Mouse (Mus musculus) cerebellum, adult 2 months (tissue): ENCODE results near the gene Runx1. TPM values are rescaled to one million over a fixed set of nuclear protein-coding genes. Genes with fewer than 3 reads are reported as not detected.
A peak's percentile ranks its signal among the peaks of the same experiment; 100 is the strongest.

ENCODE experiments used
- DNase-seq, 2 experiments: peaks; one replicate each; pipeline ENCODE4 v3.0.0; 2021
- H3K27ac ChIP-seq: fragments of 200-500 bp; 2 replicates; pipeline ENCODE4 v1.5.1; 2012; ENCODE audit warnings: low read length, control low read depth, inconsistent platforms; ENCODE audit not compliant: insufficient read depth
- H3K27me3 ChIP-seq: fragments of 200-500 bp; 2 replicates; pipeline ENCODE4 v1.6.1; 2012; ENCODE audit warnings: inconsistent platforms, mild to moderate bottlenecking, low read length, moderate library complexity; ENCODE audit not compliant: control insufficient read depth, insufficient read depth
- H3K4me1 ChIP-seq: fragments of 200-500 bp; 2 replicates; pipeline ENCODE4 v1.6.1; 2011; ENCODE audit warnings: low read length; ENCODE audit not compliant: control insufficient read depth, insufficient read depth
- H3K4me3 ChIP-seq: fragments of 200-500 bp; replicated peaks from 2 replicates; pipeline ENCODE3; 2011; ENCODE audit warnings: mild to moderate bottlenecking, low read depth, low read length, control low read depth; ENCODE audit not compliant: insufficient read depth
- CTCF ChIP-seq: fragments of 200-500 bp; IDR thresholded peaks from 2 replicates; pipeline ENCODE4 v1.5.1; 2011; ENCODE audit warnings: low read depth, mild to moderate bottlenecking, control low read depth, low read length, moderate library complexity, borderline replicate concordance; ENCODE audit not compliant: insufficient read depth
- POLR2A ChIP-seq: fragments of 200-500 bp; IDR thresholded peaks from 2 replicates; pipeline ENCODE4 v1.6.1; 2011; ENCODE audit warnings: low read length, control low read depth, borderline replicate concordance; ENCODE audit not compliant: insufficient read depth
- WGBS: fragments of 180-500 bp; shearing (Covaris S2); methylation state at CpG from one replicate; pipeline ENCODE4 v1.1.7; 2018; 5-methylcytosine and 5-hydroxymethylcytosine counted together
- polyA plus RNA-seq: library from polyadenylated mRNA; depleted of rRNA; stranded (reverse); fragments of >200 nt; gene quantifications from 2 replicates; pipeline ENCODE4 v1.2.3, GENCODE M21; 2012

The Runx1 gene
- polyA plus RNA-seq, 1 experiment, result 0.52 TPM

DNA sequence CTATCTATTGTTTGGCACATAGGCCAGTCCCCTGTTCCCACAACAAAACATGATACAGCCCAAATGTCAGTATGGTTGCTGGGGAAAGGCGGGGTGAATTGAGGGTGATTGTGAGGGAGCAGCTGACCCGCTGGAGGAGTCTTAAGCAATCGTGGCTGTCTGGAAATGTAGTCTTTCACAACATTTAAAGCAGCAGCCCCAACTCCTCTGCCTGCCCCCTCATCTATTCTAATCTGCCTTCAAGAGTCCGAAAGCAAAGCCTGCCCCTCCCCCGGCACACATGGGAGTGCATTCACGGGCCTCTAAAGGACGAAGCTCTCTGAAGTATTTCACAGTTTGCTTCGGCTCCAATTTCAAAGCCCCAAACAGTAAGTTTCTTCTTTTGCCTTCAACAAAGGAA, 213.4 kb downstream of the Runx1 start:
- Histone ChIP-seq H3K4me1 (peaks cover 10% of the 10 kb centered on the region; the same call in 1 of the 2 replicates), H3K4me3 (no peak overlapping the region), H3K27ac (no peak overlapping the region), H3K27me3 (no peaks in the 10 kb centered on the region)
- TF ChIP-seq CTCF (no peak), POLR2A (no peak)
- peak in 1 of 2 experiments; percentile 9 for DNase-seq
- whole genome bisulfite sequencing, result 88% methylated on average over 8 of the region's 8 CpGs

DNA sequence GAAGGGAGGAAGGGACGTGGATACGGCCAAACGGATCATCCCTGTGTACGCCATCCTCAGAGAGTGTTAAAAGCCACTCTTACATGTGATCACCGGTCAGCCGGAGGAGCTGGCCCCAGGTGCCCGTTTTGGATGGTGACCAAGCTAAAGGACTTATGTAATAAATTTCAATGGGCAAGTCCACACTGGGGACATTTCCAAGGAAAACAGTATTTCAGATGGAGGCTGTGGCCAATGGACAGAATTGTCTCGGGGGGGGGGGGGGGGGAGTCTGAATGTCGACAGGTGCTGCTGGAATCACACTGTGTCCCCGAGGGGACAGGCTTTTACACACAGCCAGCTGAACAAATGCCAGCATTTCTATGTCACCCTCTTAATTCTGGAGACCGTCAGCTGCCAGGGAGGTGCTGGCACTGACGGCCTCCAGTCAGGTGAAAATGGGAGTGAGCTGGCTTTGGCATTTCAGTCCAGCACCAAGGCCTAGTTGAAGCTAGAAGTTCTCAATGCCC, 214.3 kb downstream of the Runx1 start:
- TF ChIP-seq POLR2A (no peak), CTCF (no peak)

DNA sequence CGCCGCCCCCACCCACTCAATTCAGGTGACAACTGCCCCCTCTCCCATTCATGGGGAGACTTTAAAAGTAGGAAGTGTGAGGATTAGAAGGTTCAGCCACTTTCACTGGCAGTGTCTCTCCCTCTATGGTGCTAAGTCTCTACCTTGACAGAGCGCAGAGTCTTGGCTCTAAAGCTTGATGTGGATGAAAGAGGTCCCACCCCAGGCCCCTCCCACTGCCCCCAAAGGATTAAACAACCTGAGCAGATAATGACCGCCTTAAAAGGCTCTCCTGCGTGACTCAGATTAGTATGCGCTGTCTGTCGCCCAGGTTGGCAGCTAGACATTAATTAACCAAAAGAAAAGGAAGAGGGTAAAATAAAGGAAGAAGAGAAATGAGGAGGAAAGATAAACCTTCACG, 215.5 kb downstream of the Runx1 start:
- TF ChIP-seq POLR2A, result no peak
- TF ChIP-seq CTCF, result no peak
- Histone ChIP-seq H3K4me1 (peaks cover 10% of the 10 kb centered on the region; the same call in 1 of the 2 replicates), H3K27me3 (peaks cover 8% of the 10 kb centered on the region; the same call in 1 of the 2 replicates), H3K27ac (no peak overlapping the region), H3K4me3 (no peak overlapping the region)
- 94% methylated on average over 8 of the region's 8 CpGs for WGBS
- no peak for DNase-seq

More for the DNA sequence above, 214.3 kb downstream of the Runx1 start:
- peak; percentile 61 to 87 for DNase-seq
- H3K4me3 ChIP-seq, result no peak overlapping the region
- H3K27ac ChIP-seq, result no peak overlapping the region
- no peaks in the 10 kb centered on the region for H3K27me3 ChIP-seq
- WGBS, result 18% methylated on average over 12 of the region's 12 CpGs
- H3K4me1 ChIP-seq, result peaks cover 10% of the 10 kb centered on the region; the same call in 1 of the 2 replicates

DNA sequence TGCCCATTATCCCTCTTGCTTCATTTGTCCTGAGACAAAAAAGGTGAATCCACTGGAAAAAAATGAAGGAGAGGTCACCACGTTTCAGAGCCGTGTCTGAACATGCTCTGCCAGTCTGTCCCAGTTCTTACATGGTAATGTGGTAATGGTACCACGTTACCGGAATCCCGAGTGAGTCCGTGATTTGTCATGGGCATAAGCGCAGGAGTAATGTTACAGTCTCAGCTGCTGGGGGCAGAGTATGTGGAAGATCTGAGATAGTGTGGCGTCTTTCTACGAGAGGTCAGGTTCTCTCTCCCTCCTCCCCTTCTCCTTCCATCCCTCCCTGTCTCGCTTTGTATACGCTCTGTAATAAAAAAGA, 216.3 kb downstream of the Runx1 start:
- TF ChIP-seq POLR2A (no peak), CTCF (no peak)
- Histone ChIP-seq H3K4me3 (no peak overlapping the region), H3K27me3 (peaks cover 9% of the 10 kb centered on the region; the same call in 1 of the 2 replicates), H3K27ac (no peak overlapping the region), H3K4me1 (peaks cover 10% of the 10 kb centered on the region; the same call in 1 of the 2 replicates)
- WGBS, result 94% methylated on average over 11 of the region's 11 CpGs
- DNase-seq, result no peak

DNA sequence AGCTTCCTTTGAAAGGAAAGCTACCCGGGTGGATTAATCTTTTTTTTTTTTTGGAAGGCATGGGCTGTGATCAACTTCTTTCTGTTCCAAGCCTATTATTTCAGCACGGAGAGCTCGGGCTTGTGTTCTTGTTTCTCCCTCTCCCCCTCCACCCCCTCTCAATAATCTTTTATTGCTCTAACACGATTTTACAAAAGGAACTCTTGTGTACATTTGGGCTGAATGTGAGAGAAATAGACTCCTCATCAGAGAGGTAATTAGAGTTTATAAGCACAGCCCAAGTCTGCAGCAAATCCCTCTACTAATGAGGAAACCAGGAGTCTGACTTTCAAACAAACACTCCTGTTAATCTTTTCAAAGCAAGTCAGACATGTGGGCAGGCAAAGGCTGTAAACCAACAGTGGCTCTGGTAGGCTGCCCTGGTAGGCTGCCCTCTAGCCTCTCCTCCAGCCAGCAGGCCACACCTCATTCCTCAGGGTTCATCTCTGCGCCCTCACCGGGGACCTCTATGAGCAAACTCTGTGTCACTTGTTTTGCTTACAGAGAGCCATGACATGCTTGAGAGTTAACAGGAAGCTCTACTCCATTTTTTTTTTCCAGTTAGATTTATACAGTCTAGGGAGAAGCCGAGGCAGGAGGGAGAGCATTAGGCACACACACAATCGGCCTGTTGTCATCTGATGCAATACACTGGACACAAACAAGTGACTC, 216.8 kb downstream of the Runx1 start:
- 70% methylated on average over 8 of the region's 8 CpGs for WGBS
- Histone ChIP-seq H3K4me1 (peaks cover 10% of the 10 kb centered on the region; the same call in 1 of the 2 replicates), H3K27ac (no peak overlapping the region), H3K27me3 (peaks cover 9% of the 10 kb centered on the region; the same call in 1 of the 2 replicates), H3K4me3 (no peak overlapping the region)
- no peak for DNase-seq
- TF ChIP-seq CTCF (no peak), POLR2A (no peak)

DNA sequence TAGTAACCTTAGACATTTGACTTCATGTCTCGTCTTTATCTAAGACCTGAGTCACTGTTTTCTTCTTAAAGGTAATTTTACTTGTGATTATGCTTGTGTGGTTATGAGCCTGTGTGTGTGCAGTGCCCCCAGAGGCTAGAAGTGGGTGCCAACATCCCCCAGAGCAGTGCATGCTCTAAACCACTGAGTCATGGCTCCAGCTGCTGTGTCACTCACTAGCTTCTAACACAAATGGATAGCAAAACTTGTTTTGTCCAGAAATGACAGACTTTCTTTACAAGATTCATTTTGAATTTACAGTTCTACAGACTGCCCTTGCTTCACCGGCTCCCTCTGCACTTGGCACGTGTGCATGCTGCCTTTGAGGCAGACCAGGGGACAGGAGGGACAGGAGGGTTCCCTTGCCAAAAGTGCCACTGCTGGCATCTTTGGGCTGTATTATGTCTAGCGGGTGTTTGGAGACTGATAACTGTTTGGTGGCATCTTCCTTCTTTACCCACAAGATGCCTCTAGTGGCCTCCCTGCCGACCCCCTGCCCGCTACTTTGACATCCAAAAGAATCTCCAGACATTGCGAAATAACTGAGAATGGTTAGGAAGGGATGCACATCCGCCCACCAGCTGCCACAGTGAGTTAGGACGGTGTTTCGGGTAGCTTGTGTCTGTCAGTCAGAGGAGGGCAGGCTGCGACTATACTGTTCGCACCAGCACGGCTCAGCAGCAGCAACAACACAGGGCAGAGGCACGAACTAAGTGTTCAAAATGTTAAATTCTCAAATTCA, 217.6 kb downstream of the Runx1 start:
- TF ChIP-seq CTCF (no peak), POLR2A (no peak)
- peaks cover 9% of the 10 kb centered on the region; the same call in 1 of the 2 replicates for H3K27me3 ChIP-seq
- 51% methylated on average over 14 of the region's 14 CpGs for WGBS
- peaks cover 10% of the 10 kb centered on the region; the same call in 1 of the 2 replicates for H3K4me1 ChIP-seq
- no peak for DNase-seq
- H3K27ac ChIP-seq, result no peak overlapping the region
- H3K4me3 ChIP-seq, result no peak overlapping the region

DNA sequence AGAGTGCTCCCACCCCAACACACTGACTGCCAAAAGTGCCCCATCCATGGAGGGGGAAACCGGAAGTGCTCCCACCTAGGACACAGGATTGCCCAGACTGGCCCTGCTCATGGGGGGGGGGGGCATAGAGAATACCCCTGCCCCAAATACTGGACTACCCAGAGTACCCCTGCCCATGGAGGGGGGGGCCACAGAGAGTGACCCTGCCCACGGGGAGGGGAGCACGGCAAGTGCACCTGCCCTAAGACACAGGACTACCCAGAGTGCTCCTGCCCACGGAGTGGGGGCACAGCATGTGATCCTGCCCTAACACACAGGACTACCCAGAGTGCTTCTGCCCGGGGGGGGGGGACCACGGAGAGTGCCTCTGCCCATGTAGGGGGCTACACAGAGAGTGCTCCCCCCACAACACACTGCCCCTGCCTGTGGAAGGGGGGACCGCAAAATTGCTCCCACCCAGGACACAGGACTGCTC, 219.4 kb downstream of the Runx1 start:
- DNase-seq, result no peak
- H3K4me1 ChIP-seq, result peaks cover 4% of the 10 kb centered on the region; the same call in 1 of the 2 replicates
- TF ChIP-seq POLR2A, result no peak
- TF ChIP-seq CTCF, result no peak
- no peak overlapping the region for H3K4me3 ChIP-seq
- peaks cover 9% of the 10 kb centered on the region; the same call in 1 of the 2 replicates for H3K27me3 ChIP-seq
- no peak overlapping the region for H3K27ac ChIP-seq
- 76% methylated on average over 7 of the region's 7 CpGs for WGBS
